Mouse (Mus musculus) bone marrow, adult 2 months (tissue): ENCODE measurements at regions not wholly inside any gene's neighbourhood (a gene's known extent, or its start where the extent isn't known, plus 50 kb on each side); places are given as distances from the start of the nearest gene placed in this dataset.

Source experiments
- H3K27ac ChIP-seq: fragments of 200-500 bp; 2 replicates; pipeline ENCODE4 v1.5.1; 2012; ENCODE audit warnings: low read depth, mild to moderate bottlenecking, control low read depth, inconsistent platforms, low read length; ENCODE audit not compliant: control insufficient read depth, poor library complexity, insufficient read depth
- H3K4me1 ChIP-seq: fragments of 200-500 bp; 2 replicates; pipeline ENCODE4 v1.6.1; 2011; ENCODE audit warnings: low read length; ENCODE audit not compliant: control insufficient read depth, insufficient read depth
- H3K4me3 ChIP-seq: fragments of 200-500 bp; replicated peaks from 2 replicates; pipeline ENCODE3; 2011; ENCODE audit warnings: mild to moderate bottlenecking, low read depth, low read length, control low read depth; ENCODE audit not compliant: control insufficient read depth
- CTCF ChIP-seq: fragments of 200-500 bp; IDR thresholded peaks from 2 replicates; pipeline ENCODE4 v1.5.1; 2011; ENCODE audit warnings: low read length, control low read depth; ENCODE audit not compliant: control insufficient read depth, insufficient read depth
- POLR2A ChIP-seq: fragments of 200-500 bp; IDR thresholded peaks from 2 replicates; pipeline ENCODE4 v1.6.1; 2011; ENCODE audit warnings: low read depth, mild to moderate bottlenecking, control low read depth, low read length, borderline replicate concordance; ENCODE audit not compliant: control insufficient read depth
- WGBS: fragments of 180-500 bp; shearing (Covaris S2); methylation state at CpG from one replicate; pipeline ENCODE4 v1.1.7; 2018; 5-methylcytosine and 5-hydroxymethylcytosine counted together

GRCm38 (mm10) chr16:50081511-50081910 is 281.2 kb downstream of the Cd47 start:
- no peak for TF ChIP-seq CTCF
- no peak for TF ChIP-seq POLR2A
- H3K4me1 ChIP-seq, result no peaks in the 10 kb centered on the region
- no peak overlapping the region for H3K4me3 ChIP-seq
- H3K27ac ChIP-seq, result no peak overlapping the region
- 60% methylated on average over 1 of the region's 1 CpGs for WGBS

GRCm38 (mm10) chr16:50092318-50092717 is 292.0 kb downstream of the Cd47 start:
- peaks cover 2% of the 10 kb centered on the region; the same call in 1 of the 2 replicates for H3K4me1 ChIP-seq
- H3K27ac ChIP-seq, result no peak overlapping the region
- H3K4me3 ChIP-seq, result no peak overlapping the region
- WGBS, result 60% methylated on average over 1 of the region's 1 CpGs
- no peak for TF ChIP-seq CTCF
- no peak for TF ChIP-seq POLR2A

- Histone ChIP-seq H3K4me3 (no peak overlapping the region), H3K27ac (no peak overlapping the region), H3K4me1 (peaks cover 2% of the 10 kb centered on the region; the same call in 1 of the 2 replicates)
- TF ChIP-seq CTCF (no peak), POLR2A (no peak)
- 37% methylated on average over 3 of the region's 3 CpGs for WGBS
These were observed 292.4 kb downstream of the Cd47 start for GRCm38 (mm10) chr16:50092780-50093179.

- TF ChIP-seq POLR2A, result no peak
- TF ChIP-seq CTCF, result no peak
- 51% methylated on average over 6 of the region's 6 CpGs for WGBS
- Histone ChIP-seq H3K27ac (no peak overlapping the region), H3K4me1 (peaks cover 2% of the 10 kb centered on the region; the same call in 1 of the 2 replicates), H3K4me3 (no peak overlapping the region)
These were observed 295.7 kb downstream of the Cd47 start for GRCm38 (mm10) chr16:50095858-50096551.

GRCm38 (mm10) chr16:50096563-50096962 is 296.2 kb downstream of the Cd47 start:
- TF ChIP-seq POLR2A (no peak), CTCF (no peak)
- WGBS, result 28% methylated on average over 2 of the region's 2 CpGs
- H3K4me3 ChIP-seq, result no peak overlapping the region
- H3K27ac ChIP-seq, result no peak overlapping the region
- peaks cover 2% of the 10 kb centered on the region; the same call in 1 of the 2 replicates for H3K4me1 ChIP-seq

GRCm38 (mm10) chr16:50103340-50103739 is 303.0 kb downstream of the Cd47 start:
- Histone ChIP-seq H3K27ac (no peak overlapping the region), H3K4me3 (no peak overlapping the region), H3K4me1 (no peaks in the 10 kb centered on the region)
- TF ChIP-seq CTCF (no peak), POLR2A (no peak)
- 72% methylated on average over 7 of the region's 7 CpGs for WGBS

GRCm38 (mm10) chr16:50118150-50118549 is 314.0 kb downstream of the Bbx start:
- no peaks in the 10 kb centered on the region for H3K4me1 ChIP-seq
- no peak for TF ChIP-seq POLR2A
- TF ChIP-seq CTCF, result peak; percentile 51; the same call in 1 of the 2 replicates
- WGBS, result 94% methylated on average over 7 of the region's 7 CpGs
- H3K4me3 ChIP-seq, result no peak overlapping the region
- no peak overlapping the region for H3K27ac ChIP-seq

GRCm38 (mm10) chr16:50122460-50122859 is 309.7 kb downstream of the Bbx start:
- H3K4me1 ChIP-seq, result no peaks in the 10 kb centered on the region
- 75% methylated on average over 2 of the region's 2 CpGs for WGBS
- TF ChIP-seq CTCF, result no peak
- no peak for TF ChIP-seq POLR2A

More at GRCm38 (mm10) chr16:50122460-50122859, 309.7 kb downstream of the Bbx start:
- Histone ChIP-seq H3K4me3 (no peak overlapping the region), H3K27ac (no peak overlapping the region)
